Mouse (Mus musculus) right cerebral cortex, postnatal 25 days (tissue): ENCODE results near the gene Ugt1a6a.

Experiments used
- DNase-seq: peaks from one replicate; pipeline ENCODE4 v3.0.0; 2022

Gene Ugt1a6a

GRCm38 (mm10) chr1:88230421-88230820 lies 95.8 kb downstream of the Ugt1a6a start:
- peak; percentile 6 for DNase-seq

GRCm38 (mm10) chr1:88230981-88231802 lies 96.6 kb downstream of the Ugt1a6a start:
- peak; percentile 4 for DNase-seq

- no peak for DNase-seq
These were observed 97.3 kb downstream of the Ugt1a6a start for GRCm38 (mm10) chr1:88231803-88232499.

- DNase-seq, result no peak
These were observed 98.2 kb downstream of the Ugt1a6a start for GRCm38 (mm10) chr1:88232664-88233380.

- DNase-seq, result no peak
These were observed 99.0 kb downstream of the Ugt1a6a start for GRCm38 (mm10) chr1:88233421-88234247.

- no peak for DNase-seq
These were observed 99.6 kb downstream of the Ugt1a6a start for GRCm38 (mm10) chr1:88234248-88234610.

GRCm38 (mm10) chr1:88234646-88235045 lies 100.0 kb downstream of the Ugt1a6a start:
- no peak for DNase-seq

- no peak for DNase-seq
These were observed 100.7 kb downstream of the Ugt1a6a start for GRCm38 (mm10) chr1:88235046-88235893.

GRCm38 (mm10) chr1:88235894-88236415 lies 101.3 kb downstream of the Ugt1a6a start:
- no peak for DNase-seq

- no peak for DNase-seq
These were observed 102.7 kb downstream of the Ugt1a6a start for GRCm38 (mm10) chr1:88237311-88237710.

- no peak for DNase-seq
These were observed 104.2 kb downstream of the Ugt1a6a start for GRCm38 (mm10) chr1:88238771-88239170.

- no peak for DNase-seq
These were observed 105.5 kb downstream of the Ugt1a6a start for GRCm38 (mm10) chr1:88240072-88240471.

- DNase-seq, result no peak
These were observed 106.0 kb downstream of the Ugt1a6a start for GRCm38 (mm10) chr1:88240579-88240978.

GRCm38 (mm10) chr1:88243861-88244260 lies 109.3 kb downstream of the Ugt1a6a start:
- DNase-seq, result no peak

GRCm38 (mm10) chr1:88245881-88246280 lies 111.3 kb downstream of the Ugt1a6a start:
- DNase-seq, result no peak

GRCm38 (mm10) chr1:88246386-88246785 lies 111.8 kb downstream of the Ugt1a6a start:
- no peak for DNase-seq

- DNase-seq, result no peak
These were observed 113.1 kb downstream of the Ugt1a6a start for GRCm38 (mm10) chr1:88247660-88248059.

- no peak for DNase-seq
These were observed 114.0 kb downstream of the Ugt1a6a start for GRCm38 (mm10) chr1:88248658-88249057.

- no peak for DNase-seq
These were observed 115.0 kb downstream of the Ugt1a6a start for GRCm38 (mm10) chr1:88249596-88249995.

- DNase-seq, result no peak
These were observed 115.4 kb downstream of the Ugt1a6a start for GRCm38 (mm10) chr1:88250023-88250422.

- DNase-seq, result no peak
These were observed 118.5 kb downstream of the Ugt1a6a start for GRCm38 (mm10) chr1:88253106-88253505.
